Mouse (Mus musculus): ENCODE results near the gene Cep63. TPM values are rescaled to one million over a fixed set of nuclear protein-coding genes. Genes with fewer than 3 reads are reported as not detected.

Cep63 gene
- 10 to 100 TPM; 31.3 to 32.5 TPM for total RNA-seq (2021)
- long read RNA-seq, experiment 1, full-length matches to known transcripts: 13 of 30 reads
- long read RNA-seq, experiment 1, partial matches to known transcripts: 1 of 30 reads
- long read RNA-seq, experiment 1, other reads (novel, unspliced or antisense): 16 of 30 reads
- long read RNA-seq, experiment 2, full-length matches to known transcripts: 15 of 28 reads
- long read RNA-seq, experiment 2, partial matches to known transcripts: 2 of 28 reads
- long read RNA-seq, experiment 2, other reads (novel, unspliced or antisense): 11 of 28 reads

DNA sequence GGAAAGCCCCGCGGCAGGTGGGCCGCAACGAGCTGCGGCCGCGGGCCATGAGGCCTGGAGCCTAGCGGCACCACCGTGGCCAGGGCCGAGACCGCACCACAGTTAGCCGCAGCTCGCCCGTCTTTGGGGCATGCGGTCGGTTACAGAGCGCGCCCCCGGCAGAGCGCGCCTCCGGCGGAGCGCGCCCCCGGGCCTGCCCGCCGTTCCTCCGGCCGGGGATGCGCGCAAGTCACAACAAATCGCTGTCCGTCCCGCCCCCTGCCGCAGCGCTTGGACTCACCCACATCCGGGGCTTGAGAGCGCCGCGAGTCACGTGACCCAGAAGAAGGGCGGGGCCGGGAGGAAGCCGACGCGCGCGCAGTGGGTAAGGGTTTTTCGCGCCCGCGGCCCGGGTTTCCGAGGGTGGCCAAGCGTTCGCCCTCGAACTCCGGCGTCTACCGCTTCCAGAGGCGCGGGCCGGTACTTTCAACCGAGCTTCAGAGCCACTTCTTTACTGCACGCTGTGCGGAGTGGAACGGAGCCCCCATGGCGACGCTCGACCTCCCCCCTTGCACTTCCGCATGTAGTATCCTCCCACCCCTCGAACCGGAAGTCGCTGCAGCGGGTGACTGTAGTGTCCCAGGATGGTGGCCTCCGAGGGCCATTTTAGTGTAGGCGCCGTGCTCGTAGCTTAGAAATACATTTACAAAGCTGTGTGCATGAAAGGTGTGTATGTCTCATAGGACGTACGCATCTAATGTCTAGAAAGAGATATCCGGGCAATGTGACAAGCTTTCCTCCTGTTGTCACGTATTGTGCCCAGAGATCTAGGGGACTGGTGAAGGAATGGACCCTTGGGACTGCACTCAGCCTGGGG lies at the start of gene Cep63, which contains the start of gene Anapc13:
Gene Cep63, minus strand, starts transcription at position 552 of the 856 bp plus-strand sequence.
Gene Anapc13, plus strand, starts transcription at position 314 of the 856 bp plus-strand sequence.
- DNase-seq (ENCODE audit: low spot score in 2 of 2): peak; percentile 98 to 99

DNA sequence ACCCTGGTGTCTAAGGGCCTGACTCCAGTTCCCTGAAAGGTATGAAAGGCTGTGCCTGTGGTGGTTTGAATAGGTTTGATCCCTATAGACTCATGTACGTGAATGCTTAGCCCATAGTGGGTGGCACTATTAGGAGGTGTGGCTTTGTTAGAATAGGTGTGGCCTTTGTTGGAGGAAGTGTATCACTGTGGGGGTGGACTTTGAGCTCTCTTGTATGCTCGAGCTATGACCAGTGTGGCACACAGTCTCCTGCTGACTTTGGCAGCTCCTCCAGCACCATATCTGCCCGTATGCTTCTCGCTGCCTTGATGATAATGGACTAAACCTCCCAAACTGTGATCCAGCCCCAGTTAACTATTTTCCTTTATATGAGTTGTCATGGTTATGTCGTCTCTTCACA lies 49.6 kb upstream of the Cep63 start:
- DNase-seq (ENCODE audit: low spot score in 2 of 2): no peak

DNA sequence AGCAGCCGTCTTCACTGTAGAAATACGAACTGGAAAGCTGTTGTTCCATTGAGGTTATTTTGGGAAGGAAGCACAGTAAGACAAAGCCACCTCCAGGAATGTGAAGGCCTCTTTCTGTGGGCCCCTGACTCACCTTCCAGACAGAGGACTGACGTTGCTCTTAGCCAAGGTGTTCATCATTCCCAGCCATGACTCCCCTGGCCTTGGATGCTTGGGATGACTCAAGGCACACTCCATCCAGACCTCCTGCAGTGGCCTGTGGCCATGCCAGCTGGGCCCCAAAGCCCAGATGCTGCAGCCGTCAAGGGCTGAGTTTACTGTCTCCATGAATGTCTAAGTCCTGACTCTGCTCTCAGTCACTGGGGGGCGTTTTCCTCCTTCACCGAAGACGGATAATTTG lies 47.0 kb upstream of the Cep63 start:
- DNase-seq (ENCODE audit: low spot score in 2 of 2): no peak

DNA sequence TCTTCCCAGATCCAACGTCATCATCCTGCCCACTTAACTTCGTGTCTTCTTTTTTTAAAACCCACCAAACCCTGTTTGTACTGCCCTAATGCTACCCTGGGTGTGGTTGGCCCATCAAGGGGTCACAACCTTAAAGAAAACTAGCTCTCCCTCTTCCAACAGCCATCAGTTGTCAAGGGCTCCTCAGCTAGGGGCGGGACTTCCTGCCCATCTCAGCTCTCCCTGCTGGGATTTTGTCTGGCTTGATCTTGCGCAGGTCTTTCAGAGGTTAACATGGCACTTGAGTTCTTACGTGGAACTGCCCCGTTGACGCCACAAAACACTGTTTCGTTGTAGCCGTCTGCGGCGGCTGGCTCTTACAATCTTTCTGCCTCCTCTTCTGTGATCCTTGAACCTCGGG lies 42.6 kb upstream of the Cep63 start:
- no peak for DNase-seq (ENCODE audit: low spot score in 2 of 2)

DNA sequence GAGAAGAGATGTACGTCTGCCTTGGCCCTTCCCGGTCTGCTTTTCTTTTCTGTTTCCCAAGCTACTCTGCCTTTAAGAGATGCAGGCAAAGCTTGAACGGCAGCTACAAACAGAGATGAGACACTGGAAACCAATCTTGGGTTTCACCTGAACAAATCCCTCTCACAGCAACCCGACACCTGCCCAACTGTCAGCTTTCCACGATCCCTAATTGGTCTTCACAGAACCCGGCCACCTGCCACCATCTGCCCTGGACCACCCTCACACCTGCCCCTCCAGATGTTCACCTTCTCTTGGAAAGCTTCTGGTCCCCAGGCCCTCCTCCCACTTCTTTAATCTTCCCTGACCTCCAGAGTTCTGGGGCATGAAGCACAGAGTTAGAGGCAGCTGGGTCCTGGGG lies 41.8 kb upstream of the Cep63 start:
- no peak for DNase-seq (ENCODE audit: low spot score in 2 of 2)

DNA sequence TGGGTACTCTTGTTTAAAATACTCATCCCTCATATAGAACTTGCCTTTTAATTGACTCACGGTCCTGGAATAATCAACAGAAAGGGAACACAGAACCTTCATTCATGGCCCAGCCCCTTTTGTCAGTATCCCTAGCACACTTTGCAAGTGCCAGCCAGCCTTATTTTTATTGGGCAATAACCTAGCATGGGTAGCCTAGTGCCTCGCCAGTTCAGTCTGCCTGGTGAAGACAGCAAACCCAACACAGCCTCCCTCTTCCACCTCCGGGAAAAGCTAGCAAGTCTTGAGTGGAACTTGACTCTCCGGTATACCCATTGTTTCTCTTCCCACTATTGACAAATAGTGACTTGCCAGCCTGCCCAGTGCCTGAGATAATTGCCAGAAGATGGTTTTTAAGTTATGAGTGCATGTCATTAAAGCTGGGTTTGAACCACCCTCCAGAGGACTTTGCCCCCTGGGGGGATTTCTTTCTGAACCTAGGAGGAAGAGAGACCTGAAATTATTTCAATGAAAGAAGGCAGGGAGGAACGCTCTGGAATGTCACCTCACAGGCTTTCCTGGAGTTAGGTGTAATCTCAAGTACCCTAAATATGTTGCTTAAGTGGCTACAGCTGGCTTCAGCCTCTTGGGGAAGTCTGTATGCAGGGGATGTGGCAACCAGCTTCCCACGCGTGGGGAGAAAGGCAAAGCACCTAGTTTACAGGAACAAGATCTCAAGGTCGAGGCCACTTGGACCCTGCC lies 30.2 kb upstream of the Cep63 start:
- no peak for DNase-seq (ENCODE audit: low spot score in 2 of 2)

DNA sequence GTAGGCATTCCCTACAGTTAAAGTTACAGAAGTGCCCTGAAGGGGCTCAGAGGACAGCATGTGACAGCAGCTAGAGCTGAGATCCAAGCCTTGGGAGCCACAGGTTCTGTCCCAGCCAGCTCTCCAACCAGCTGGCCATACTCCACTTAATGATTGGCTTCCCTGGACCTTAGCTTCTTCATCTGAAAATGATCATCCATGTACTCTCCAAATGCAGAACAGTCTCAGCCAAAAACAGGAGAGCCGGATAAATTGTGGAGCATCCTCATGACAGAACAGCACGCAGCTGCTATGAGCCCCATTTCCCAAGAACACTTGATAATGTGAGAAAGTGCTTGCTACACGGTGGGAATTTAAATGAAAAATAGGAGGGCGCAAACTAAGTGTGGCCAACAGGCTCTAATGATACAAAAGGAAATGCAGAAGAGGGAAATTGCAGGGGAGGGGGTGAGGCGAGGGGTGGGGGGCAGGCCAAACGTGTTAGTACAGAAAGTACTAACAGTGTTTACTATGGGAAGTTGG lies 24.9 kb upstream of the Cep63 start:
- no peak for DNase-seq (ENCODE audit: low spot score in 2 of 2)

DNA sequence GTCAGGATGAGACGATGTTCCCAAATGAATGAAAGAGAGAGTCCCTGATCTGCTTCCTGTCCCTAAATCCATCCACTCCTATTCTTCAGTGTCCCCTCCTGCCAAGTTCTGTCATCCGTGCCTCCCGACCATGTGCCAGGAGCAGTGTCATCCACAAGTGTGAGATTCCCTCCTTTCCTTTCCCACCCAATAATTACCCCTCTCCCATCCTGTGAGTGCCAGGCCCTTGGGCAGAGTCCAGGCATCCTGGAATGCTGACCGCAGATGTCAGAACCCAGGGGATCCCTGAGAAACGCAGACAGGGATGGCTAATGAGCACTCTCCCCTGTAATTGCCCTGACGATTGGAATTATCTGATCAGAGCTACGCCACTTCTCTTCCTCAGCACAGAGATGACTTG lies 24.3 kb upstream of the Cep63 start:
- DNase-seq (ENCODE audit: low spot score in 2 of 2): no peak

DNA sequence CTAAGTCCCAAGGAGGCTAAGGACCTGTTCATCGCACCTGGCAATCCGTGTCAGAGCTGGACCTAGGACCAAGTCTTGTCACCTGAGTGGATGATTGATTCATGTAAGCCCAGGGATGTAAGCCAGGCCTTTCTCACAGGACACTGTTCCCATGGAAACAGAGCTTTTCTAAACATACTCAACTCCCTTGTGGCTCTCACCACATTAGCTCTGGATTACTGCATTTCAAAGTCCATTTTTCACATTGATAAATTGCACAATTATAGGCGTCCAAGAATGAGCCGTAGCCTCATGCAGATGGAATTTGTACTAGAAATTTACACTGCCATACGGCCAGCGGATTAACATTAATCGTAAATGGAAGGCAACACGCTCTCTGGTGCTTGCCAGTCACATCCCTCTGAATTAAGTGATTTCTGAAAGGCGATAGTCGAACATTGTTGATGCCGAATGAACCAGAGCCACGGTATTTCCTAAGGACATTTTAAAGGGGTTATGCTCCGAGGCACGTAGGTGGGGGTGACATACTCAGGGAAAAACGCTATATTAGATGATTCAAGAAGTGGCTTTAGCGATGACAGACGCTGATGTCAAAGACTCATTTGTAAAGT lies 23.7 kb upstream of the Cep63 start:
- DNase-seq (ENCODE audit: low spot score in 2 of 2): no peak

DNA sequence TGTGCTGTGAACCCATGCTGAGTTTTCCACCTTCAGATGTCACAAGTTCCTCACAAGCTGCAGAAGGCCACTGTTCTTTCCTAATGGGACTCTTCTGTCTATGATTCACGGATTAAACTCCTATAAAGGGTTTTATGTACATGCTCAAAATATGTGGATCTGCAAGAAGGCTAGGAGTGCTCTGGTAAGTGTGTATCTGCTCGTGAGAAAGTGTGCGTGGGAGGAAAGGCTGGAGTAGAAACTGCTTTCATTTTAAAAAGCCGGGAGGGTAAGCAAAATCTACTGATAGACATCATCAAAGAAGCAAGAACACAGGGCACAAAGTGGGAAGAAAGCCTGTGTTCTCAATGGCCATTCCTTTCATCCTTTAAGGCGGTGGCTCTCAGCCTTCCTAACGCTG lies 20.7 kb upstream of the Cep63 start:
- peak in 1 of 2 experiments; percentile 25 for DNase-seq (ENCODE audit: low spot score in 2 of 2)

DNA sequence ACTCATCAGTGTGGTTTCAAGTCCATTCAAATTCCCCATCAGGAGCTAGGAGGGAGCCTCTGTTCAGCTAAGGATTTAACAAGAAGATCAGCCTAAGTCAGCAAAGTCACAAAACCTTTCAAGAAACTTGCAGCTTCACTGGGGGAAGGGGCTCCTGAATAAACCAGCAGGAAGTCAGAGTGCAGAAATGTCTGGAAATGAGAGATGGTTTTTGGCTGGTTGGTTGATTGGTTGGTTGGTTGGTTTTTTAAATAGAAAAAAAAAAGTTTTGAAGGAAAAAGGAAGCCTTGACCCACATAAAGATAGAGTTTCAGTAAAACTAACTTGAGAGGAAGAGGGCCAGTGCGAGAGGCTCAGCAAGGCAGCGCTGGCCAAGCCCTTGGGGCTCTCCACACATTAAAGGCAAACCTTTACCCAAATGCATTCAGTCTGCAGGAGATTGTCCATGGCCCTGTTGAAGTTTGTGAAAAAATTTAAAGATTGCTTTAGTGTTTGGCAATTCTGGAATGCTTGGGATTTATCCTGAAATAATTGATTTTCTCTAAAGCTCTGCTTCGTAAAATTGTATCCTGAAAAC lies 18.9 kb upstream of the Cep63 start:
- no peak for DNase-seq (ENCODE audit: low spot score in 2 of 2)

DNA sequence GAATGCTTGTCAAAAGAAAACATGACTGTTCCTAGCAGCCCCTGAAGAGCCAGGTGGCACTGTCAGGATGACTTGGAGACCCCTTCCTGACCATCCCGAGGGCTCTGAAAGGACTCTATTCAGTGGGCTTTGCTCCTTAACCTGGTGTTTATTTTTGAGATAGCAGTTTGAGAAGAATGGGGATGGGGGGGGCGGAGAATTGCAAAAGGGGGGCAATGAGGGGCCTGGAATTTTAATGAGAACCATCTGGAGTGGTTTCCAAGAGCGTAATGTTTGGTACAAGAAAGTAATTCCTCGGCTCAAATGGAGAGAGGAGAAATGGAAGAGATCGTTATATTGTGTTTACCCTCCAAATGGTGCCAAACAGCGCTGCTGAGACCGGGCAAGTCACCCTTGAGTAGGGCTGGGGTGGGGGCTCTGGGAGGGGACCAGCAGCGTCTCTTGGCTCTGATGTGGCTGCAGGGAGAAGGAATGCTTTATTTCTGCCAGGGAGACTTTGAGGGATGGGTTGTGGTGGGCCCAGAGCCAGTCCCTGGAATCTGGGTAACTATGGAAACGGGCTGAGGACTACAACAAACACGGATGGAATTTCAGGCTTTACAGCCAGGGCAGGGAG lies 17.3 kb upstream of the Cep63 start:
- peak in 1 of 2 experiments; percentile 24 for DNase-seq (ENCODE audit: low spot score in 2 of 2)

DNA sequence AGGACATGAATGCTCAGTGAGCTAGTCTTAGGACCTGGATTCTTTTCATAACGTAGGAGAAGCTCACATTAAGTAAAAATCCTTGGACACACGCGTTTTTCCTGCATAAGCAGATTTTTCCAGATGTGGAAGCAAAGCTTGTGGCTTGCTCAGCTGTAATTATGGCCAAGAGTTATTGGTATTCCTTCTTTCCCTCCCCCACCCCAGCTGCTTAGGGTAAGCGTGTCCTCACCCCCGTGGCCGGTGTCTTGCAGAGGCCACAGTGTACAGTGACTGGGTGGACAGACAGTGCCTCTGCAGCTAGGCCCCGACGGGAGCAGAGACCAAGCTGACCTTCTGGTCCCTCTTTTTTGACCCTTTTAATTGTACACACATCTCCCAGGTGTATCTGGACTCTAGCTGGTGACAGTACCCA lies 16.7 kb upstream of the Cep63 start:
- no peak for DNase-seq (ENCODE audit: low spot score in 2 of 2)

DNA sequence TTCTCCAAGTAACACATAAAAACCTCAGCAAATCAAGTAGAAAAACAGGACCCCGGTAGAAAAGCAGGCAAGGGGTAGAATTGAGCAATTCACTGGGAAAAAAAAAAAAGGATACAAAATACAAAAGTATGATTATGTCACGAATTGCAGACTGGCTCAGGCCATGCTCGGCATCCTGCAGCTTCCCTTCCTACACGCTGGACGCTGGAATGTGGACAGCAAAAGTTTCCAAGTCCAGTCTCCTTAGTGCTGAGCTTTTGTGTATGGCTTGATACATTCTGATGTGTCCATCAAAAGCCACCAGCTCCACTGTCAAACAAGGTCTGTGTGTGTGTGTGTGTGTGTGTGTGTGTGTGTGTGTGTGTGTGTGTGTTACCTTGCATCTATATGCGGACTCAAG lies 15.2 kb upstream of the Cep63 start:
- no peak for DNase-seq (ENCODE audit: low spot score in 2 of 2)

DNA sequence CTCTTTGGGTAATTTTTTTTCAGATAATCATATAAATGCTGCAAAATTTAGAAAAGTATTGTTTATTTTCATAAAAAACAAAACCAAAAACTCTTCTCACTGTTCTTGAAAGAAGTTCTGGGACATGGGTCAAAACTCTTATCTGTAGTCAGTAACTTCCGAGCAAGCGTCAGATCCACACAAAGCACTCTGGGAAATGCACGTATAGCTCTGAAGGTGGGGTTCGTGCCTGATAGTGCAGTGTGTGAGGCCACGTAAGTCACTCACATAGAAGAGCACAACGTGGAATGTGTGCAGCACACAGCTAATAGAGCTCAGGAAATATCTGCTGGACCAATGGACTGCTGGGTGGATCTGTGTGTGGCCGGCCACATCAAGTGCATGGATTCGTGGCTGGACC lies 13.2 kb upstream of the Cep63 start:
- DNase-seq (ENCODE audit: low spot score in 2 of 2): no peak

DNA sequence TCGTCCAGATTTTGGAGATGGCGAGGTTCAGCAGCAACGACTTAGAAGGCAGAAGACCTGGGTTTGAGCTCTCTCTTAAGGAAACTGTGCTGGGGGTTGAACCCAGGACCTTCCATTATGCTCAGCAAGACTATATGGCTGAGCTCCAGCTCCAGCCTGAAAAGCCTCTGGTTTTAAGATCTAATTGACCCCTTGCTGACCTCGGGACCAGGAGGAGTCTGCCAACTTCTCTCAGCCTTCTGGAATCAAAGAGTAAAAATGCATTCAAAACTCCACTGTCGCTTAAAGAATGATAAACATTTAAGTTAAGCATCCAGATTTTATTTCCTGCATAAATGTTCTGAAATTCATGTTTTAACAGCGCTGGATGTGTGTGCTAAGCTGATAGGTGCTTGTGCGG lies 12.6 kb upstream of the Cep63 start:
- no peak for DNase-seq (ENCODE audit: low spot score in 2 of 2)

DNA sequence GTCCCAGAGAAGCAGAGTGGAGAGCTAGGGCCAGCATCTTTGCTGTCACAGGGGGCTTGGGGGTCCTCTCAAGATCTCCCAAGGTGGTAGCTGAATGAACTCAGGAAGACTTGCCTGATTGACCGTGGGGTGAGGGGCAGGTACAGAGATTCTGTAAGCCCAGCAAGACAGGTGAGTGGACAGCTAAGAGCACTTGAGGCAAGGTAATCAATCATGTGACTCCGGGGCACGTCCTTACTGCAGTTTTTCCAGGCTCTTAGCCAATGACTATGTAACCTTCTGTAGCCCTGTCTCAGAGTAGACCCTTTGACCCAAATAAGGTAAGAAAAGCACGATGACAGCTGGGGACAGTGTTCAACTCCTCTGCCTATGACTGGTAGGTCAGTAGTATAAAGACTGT lies 10.8 kb upstream of the Cep63 start:
- DNase-seq (ENCODE audit: low spot score in 2 of 2): no peak

DNA sequence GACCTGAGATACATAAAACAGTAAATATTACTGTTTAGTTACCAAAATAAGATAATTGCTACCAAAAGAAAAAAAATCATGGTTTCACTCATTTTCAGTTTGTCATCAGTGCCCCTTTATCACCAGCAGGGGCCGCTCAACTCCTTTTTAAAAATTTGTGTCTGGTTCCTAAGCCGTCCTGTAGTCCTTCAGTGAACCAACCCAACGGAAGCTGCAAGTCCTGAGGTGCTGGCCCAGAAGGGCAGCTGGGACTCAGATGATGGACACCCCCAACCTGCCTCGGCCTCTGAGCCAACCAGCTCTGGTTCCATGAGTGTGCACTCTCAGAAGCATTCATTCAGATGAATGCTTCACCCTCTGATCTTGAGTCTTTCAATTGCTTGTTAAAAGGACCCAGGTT lies 10.2 kb upstream of the Cep63 start:
- peak; percentile 63 to 64 for DNase-seq (ENCODE audit: low spot score in 2 of 2)

DNA sequence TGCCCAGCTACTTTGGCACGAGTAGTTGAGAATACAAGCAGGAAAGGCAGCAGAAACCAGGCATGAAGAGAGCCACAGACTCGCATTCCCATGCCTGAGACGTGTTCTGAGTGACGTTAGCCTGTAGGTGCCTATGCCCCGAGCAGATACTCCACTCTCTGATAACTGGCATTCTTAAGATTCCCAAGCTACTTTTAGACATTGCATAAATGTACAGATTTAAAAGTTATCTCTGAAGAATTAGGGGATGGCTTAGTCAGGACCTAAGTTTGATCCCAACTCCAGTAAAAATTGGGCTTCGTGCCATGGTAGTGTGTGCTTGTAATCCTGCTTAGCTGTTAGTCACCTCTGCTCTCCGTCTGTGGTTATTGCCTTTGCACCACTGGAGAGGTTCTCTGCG lies 8.1 kb upstream of the Cep63 start:
- DNase-seq (ENCODE audit: low spot score in 2 of 2): no peak

DNA sequence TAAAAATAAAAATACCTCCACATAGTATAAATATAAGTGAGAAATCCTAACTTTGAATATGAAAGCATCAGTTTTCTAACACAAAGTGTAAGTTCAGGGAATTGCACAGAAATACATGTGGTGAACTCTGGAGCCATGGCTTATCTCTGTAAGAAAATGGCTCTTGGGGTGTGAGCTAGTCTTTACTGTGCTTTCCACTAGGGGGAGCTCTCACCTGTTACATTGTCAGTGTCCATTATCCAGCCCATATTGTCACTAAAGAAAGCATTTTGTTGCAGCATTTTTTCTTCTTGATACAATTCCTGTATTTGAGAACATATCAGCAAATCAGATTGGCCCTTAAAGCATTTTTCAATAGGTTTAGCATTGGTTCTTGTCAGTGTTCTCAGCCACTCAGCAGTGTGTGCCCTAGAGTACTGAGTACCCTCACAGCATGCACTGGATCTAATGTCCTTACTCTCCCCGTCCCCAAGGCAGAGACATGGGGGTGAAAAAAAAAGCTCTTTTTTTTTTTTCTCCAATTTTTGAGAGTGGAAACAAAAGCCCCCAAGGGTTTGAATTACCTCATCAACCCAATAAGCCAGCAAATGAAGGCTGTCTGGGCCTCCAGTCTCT lies 6.7 kb upstream of the Cep63 start:
- peak; percentile 43 to 67 for DNase-seq (ENCODE audit: low spot score in 2 of 2)
